Mouse (Mus musculus) lung, embryonic 15.5 days (tissue): ENCODE data around the gene Kif26b. TPM values are rescaled to one million over a fixed set of nuclear protein-coding genes. Genes with fewer than 3 reads are reported as not detected.

ENCODE experiments used
- ATAC-seq: fragments of 200-750 bp; cut with Nextera tagmentation; 2 replicates; pipeline ENCODE4 v1.8.0; 2017; ENCODE audit warnings: moderate number of reproducible peaks, borderline replicate concordance; ENCODE audit not compliant: low FRiP score, low TSS enrichment; ENCODE audit errors: extremely low read depth
- H3K27ac ChIP-seq: fragments of 300-500 bp; sonication (generic); 2 replicates; pipeline ENCODE4 v1.5.1; 2015; ENCODE audit warnings: moderate library complexity, mild to moderate bottlenecking, inconsistent platforms
- H3K27me3 ChIP-seq: fragments of 300-500 bp; sonication (generic); 2 replicates; pipeline ENCODE4 v1.6.1; 2015; ENCODE audit warnings: inconsistent platforms
- H3K36me3 ChIP-seq: fragments of 300-500 bp; sonication (generic); 2 replicates; pipeline ENCODE4 v1.6.1; 2015; ENCODE audit warnings: inconsistent platforms
- H3K4me1 ChIP-seq: fragments of 300-500 bp; sonication (generic); 2 replicates; pipeline ENCODE4 v1.6.1; 2015; ENCODE audit warnings: inconsistent platforms
- H3K4me2 ChIP-seq: fragments of 300-500 bp; sonication (generic); 2 replicates; pipeline ENCODE4 v1.6.1; 2015; ENCODE audit warnings: inconsistent platforms, mild to moderate bottlenecking, moderate library complexity
- H3K4me3 ChIP-seq: fragments of 300-500 bp; sonication (generic); 2 replicates; pipeline ENCODE4 v1.5.1; 2015; ENCODE audit warnings: mild to moderate bottlenecking, inconsistent platforms
- H3K9ac ChIP-seq: fragments of 300-500 bp; sonication (generic); 2 replicates; pipeline ENCODE4 v1.6.1; 2015; ENCODE audit warnings: inconsistent platforms
- H3K9me3 ChIP-seq: fragments of 300-500 bp; sonication (generic); 2 replicates; pipeline ENCODE4 v1.6.1; 2016; ENCODE audit warnings: inconsistent platforms
- WGBS: fragments of 180-500 bp; shearing (Covaris S2); methylation state at CpG from one replicate; pipeline ENCODE4 v1.1.7; 2015; 5-methylcytosine and 5-hydroxymethylcytosine counted together
- polyA plus RNA-seq: library from polyadenylated mRNA; unstranded; fragments of >200 nt; fragmentation: Nextera tagmentation; extraction: Ambion mirVana; gene quantifications from 2 replicates; pipeline ENCODE4 v1.2.1, GENCODE M21; 2015

Gene Kif26b
- polyA plus RNA-seq, 1 experiment from 2014 or later = 1.7 TPM

GRCm38 (mm10) chr1:178769988-178770387 lies 241.1 kb downstream of the Kif26b start:
- Histone ChIP-seq H3K9ac (no peak overlapping the region), H3K36me3 (no peaks in the 10 kb centered on the region), H3K4me2 (no peak overlapping the region), H3K27me3 (no peaks in the 10 kb centered on the region), H3K4me3 (no peak overlapping the region), H3K27ac (no peak overlapping the region), H3K4me1 (no peaks in the 10 kb centered on the region), H3K9me3 (no peaks in the 10 kb centered on the region)
- no peak for ATAC-seq
- WGBS = 64% methylated on average over 6 of the region's 6 CpGs

DNA sequence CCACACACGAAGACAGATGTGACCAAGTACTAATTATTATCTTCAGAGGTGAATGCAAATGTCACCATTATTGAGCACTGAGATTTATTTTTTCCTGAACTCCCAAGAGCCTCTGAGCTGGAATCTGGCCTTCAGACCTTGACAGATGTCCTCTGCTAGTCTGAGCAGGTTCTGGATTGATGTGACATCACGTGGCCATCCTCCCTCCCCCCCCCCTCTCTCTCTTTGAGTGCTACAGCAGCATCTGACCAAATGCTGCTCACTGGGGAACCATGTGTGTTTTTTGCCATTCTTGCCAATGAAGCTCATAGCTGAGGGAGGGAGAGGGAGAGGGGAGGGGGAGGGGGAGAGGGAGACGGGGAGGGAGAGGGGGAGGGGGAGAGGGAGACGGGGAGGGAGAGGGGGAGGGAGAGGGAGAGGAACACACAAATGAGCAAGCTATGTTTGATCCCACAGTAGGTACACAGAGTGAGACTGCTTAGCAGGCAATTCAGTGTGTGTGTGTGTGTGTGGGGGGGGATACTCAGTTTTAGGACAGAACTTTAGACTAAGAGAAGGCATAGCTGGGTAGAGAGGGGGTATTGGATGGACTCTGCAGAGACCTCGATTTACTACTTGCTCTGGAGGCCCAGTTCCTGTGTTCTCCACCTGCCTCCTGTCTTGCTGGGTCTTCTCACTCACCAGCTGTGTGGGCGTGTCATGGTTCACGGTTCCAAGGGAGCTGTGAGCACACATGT lies 241.9 kb downstream of the Kif26b start:
- Histone ChIP-seq H3K27me3 (no peaks in the 10 kb centered on the region), H3K4me1 (no peaks in the 10 kb centered on the region), H3K27ac (no peak overlapping the region), H3K36me3 (no peaks in the 10 kb centered on the region), H3K4me3 (no peak overlapping the region), H3K9me3 (no peaks in the 10 kb centered on the region), H3K4me2 (no peak overlapping the region), H3K9ac (no peak overlapping the region)
- WGBS = 57% methylated on average over 6 of the region's 7 CpGs
- ATAC-seq = no peak; the same call in 1 of the 2 replicates

- ATAC-seq = no peak
- Histone ChIP-seq H3K4me1 (no peaks in the 10 kb centered on the region), H3K36me3 (no peaks in the 10 kb centered on the region)
Observed at GRCm38 (mm10) chr1:178779742-178780141, 250.8 kb downstream of the Kif26b start.

GRCm38 (mm10) chr1:178784043-178784442 lies 255.1 kb downstream of the Kif26b start:
- no peaks in the 10 kb centered on the region for H3K9me3 ChIP-seq
- no peaks in the 10 kb centered on the region for H3K36me3 ChIP-seq
- ATAC-seq = no peak
- no peaks in the 10 kb centered on the region for H3K4me1 ChIP-seq
- H3K4me2 ChIP-seq = no peak overlapping the region
- H3K4me3 ChIP-seq = no peak overlapping the region
- no peak overlapping the region for H3K9ac ChIP-seq
- no peaks in the 10 kb centered on the region for H3K27me3 ChIP-seq
- WGBS = 98% methylated on average over 6 of the region's 6 CpGs
- no peak overlapping the region for H3K27ac ChIP-seq

More at GRCm38 (mm10) chr1:178779742-178780141, 250.8 kb downstream of the Kif26b start:
- no peak overlapping the region for H3K27ac ChIP-seq
- 20% methylated on average over 2 of the region's 2 CpGs for WGBS
- H3K4me3 ChIP-seq = no peak overlapping the region
- no peaks in the 10 kb centered on the region for H3K9me3 ChIP-seq
- no peak overlapping the region for H3K4me2 ChIP-seq
- no peaks in the 10 kb centered on the region for H3K27me3 ChIP-seq
- no peak overlapping the region for H3K9ac ChIP-seq

- no peak overlapping the region for H3K4me3 ChIP-seq
- H3K36me3 ChIP-seq = no peaks in the 10 kb centered on the region
- ATAC-seq = no peak
- WGBS = 26% methylated on average over 1 of the region's 1 CpGs
- H3K27me3 ChIP-seq = no peaks in the 10 kb centered on the region
- H3K4me1 ChIP-seq = no peaks in the 10 kb centered on the region
- H3K4me2 ChIP-seq = no peak overlapping the region
- no peaks in the 10 kb centered on the region for H3K9me3 ChIP-seq
- H3K9ac ChIP-seq = no peak overlapping the region
- H3K27ac ChIP-seq = no peak overlapping the region
Observed at GRCm38 (mm10) chr1:178791266-178791665, 262.3 kb downstream of the Kif26b start.

- H3K4me1 ChIP-seq = no peaks in the 10 kb centered on the region
- ATAC-seq = no peak
- H3K27ac ChIP-seq = no peak overlapping the region
- no peaks in the 10 kb centered on the region for H3K36me3 ChIP-seq
- 89% methylated on average over 5 of the region's 5 CpGs for WGBS
- no peaks in the 10 kb centered on the region for H3K27me3 ChIP-seq
- no peak overlapping the region for H3K4me2 ChIP-seq
- H3K9ac ChIP-seq = no peak overlapping the region
- H3K9me3 ChIP-seq = no peaks in the 10 kb centered on the region
- no peak overlapping the region for H3K4me3 ChIP-seq
Observed at GRCm38 (mm10) chr1:178792726-178793125, 263.8 kb downstream of the Kif26b start.

- no peak for ATAC-seq
- Histone ChIP-seq H3K36me3 (no peaks in the 10 kb centered on the region), H3K4me1 (peaks cover 8% of the 10 kb centered on the region; the same call in 1 of the 2 replicates), H3K9ac (no peak overlapping the region), H3K27me3 (0 out of 2 replicates have a peak, but pooled peaks cover 3% of the 10 kb centered on the region), H3K4me3 (no peak overlapping the region), H3K4me2 (no peak overlapping the region), H3K27ac (no peak overlapping the region), H3K9me3 (no peaks in the 10 kb centered on the region)
- 90% methylated on average over 7 of the region's 7 CpGs for WGBS
Observed at GRCm38 (mm10) chr1:178794866-178795265, 265.9 kb downstream of the Kif26b start.

- H3K4me1 ChIP-seq = peaks cover 8% of the 10 kb centered on the region; the same call in 1 of the 2 replicates
- H3K4me2 ChIP-seq = no peak overlapping the region
- no peak overlapping the region for H3K9ac ChIP-seq
- no peak for ATAC-seq
- H3K27ac ChIP-seq = no peak overlapping the region
- H3K36me3 ChIP-seq = no peaks in the 10 kb centered on the region
- H3K27me3 ChIP-seq = 0 out of 2 replicates have a peak, but pooled peaks cover 3% of the 10 kb centered on the region
- no peak overlapping the region for H3K4me3 ChIP-seq
- no peaks in the 10 kb centered on the region for H3K9me3 ChIP-seq
- 64% methylated on average over 2 of the region's 2 CpGs for WGBS
Observed at GRCm38 (mm10) chr1:178797388-178797787, 268.5 kb downstream of the Kif26b start.

- Histone ChIP-seq H3K4me2 (peak overlapping the region; percentile 26; the same call in 1 of the 2 replicates), H3K9me3 (no peaks in the 10 kb centered on the region), H3K4me3 (no peak overlapping the region), H3K4me1 (peaks cover 8% of the 10 kb centered on the region; the same call in 1 of the 2 replicates), H3K9ac (no peak overlapping the region), H3K27ac (no peak overlapping the region), H3K27me3 (0 out of 2 replicates have a peak, but pooled peaks cover 3% of the 10 kb centered on the region), H3K36me3 (no peaks in the 10 kb centered on the region)
- 3% methylated on average over 5 of the region's 5 CpGs for WGBS
- ATAC-seq = no peak
Observed at GRCm38 (mm10) chr1:178798333-178798732, 269.4 kb downstream of the Kif26b start.

- 52% methylated on average over 8 of the region's 8 CpGs for WGBS
- no peak overlapping the region for H3K4me3 ChIP-seq
- no peaks in the 10 kb centered on the region for H3K9me3 ChIP-seq
- no peaks in the 10 kb centered on the region for H3K36me3 ChIP-seq
- H3K4me2 ChIP-seq = no peak overlapping the region
- 0 out of 2 replicates have a peak, but pooled peaks cover 3% of the 10 kb centered on the region for H3K27me3 ChIP-seq
- H3K27ac ChIP-seq = no peak overlapping the region
- no peak overlapping the region for H3K9ac ChIP-seq
- H3K4me1 ChIP-seq = peaks cover 8% of the 10 kb centered on the region; the same call in 1 of the 2 replicates
- ATAC-seq = no peak
Observed at GRCm38 (mm10) chr1:178798886-178799285, 270.0 kb downstream of the Kif26b start.

DNA sequence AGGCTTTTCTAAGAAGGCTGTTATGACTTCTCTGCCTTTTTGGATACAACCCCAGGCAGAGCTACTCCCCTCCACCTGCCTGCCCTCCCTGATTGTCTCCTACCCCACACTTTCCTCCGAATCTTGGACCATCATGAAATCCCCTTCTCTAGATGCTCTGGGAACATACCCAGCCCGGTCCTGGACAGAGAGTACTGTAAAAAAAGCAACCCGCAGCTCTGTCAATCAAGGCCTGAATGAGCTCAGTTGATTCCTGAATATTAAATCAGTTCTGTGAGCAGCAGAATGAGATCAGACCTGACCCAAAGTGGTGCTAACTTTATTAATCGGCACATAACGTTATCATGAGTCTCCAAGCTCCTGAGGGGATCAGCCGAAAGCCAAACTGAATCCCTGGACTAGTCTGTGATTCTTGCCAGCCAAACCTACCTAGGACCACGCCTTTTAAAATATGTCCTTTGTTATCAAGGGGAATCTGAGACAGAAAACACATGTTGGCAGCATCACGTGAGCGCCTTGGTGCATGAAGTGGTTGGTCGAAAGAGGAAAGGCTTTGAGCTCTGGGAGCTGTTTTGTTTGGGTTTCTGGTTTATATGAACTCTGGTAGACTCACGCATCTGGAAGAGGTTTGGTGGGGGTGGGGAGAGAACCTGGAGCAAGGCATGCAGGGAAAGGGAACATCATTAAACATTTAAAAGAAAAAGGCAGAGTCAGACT lies 271.1 kb downstream of the Kif26b start:
- Histone ChIP-seq H3K4me3 (no peak overlapping the region), H3K4me1 (peaks cover 8% of the 10 kb centered on the region; the same call in 1 of the 2 replicates), H3K4me2 (no peak overlapping the region), H3K27me3 (0 out of 2 replicates have a peak, but pooled peaks cover 3% of the 10 kb centered on the region), H3K27ac (no peak overlapping the region), H3K9me3 (no peaks in the 10 kb centered on the region), H3K9ac (no peak overlapping the region), H3K36me3 (no peaks in the 10 kb centered on the region)
- 54% methylated on average over 11 of the region's 11 CpGs for WGBS
- ATAC-seq = no peak

DNA sequence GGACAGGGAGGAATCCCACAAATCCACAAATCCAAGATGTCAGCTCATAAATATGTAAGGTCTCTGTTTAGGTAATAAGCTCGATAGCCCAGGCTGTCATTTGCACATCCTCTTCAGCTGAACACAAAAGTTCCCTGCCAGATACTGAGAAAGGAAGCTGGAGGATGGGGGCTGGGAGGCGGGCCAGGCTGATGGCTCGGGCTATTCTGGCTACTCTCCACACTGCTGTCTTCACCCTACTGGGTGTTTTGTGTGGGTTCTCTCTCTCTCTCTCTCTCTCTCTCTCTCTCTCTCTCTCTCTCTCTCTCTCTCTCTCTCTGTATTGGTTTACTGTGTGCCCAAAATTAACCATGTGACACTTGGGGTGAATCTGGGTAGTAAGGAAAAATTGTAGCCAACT lies 274.2 kb downstream of the Kif26b start:
- Histone ChIP-seq H3K4me1 (peaks cover 8% of the 10 kb centered on the region; the same call in 1 of the 2 replicates), H3K4me2 (no peak overlapping the region), H3K27me3 (0 out of 2 replicates have a peak, but pooled peaks cover 3% of the 10 kb centered on the region), H3K27ac (no peak overlapping the region), H3K9ac (no peak overlapping the region), H3K4me3 (no peak overlapping the region), H3K9me3 (no peaks in the 10 kb centered on the region), H3K36me3 (no peaks in the 10 kb centered on the region)
- peak; percentile 72; the same call in 1 of the 2 replicates for ATAC-seq
- WGBS = 20% methylated on average over 3 of the region's 3 CpGs
